Mouse (Mus musculus): ENCODE data around the gene Lrrtm4.

GRCm38 (mm10) chr6:80019189-80019860 lies 648 bp downstream of the Lrrtm4 start:
- TF ChIP-seq POLR2A (IDR thresholded peaks at IDR 0.05; ENCODE audit: borderline replicate concordance, insufficient read depth, low read length) = no peak
- no peak for TF ChIP-seq CTCF (IDR thresholded peaks at IDR 0.05; ENCODE audit: borderline replicate concordance, insufficient read depth, low read depth, low read length)
